8 mouse cellular contexts compared by ENCODE assay signal in the genomic region with DNA sequence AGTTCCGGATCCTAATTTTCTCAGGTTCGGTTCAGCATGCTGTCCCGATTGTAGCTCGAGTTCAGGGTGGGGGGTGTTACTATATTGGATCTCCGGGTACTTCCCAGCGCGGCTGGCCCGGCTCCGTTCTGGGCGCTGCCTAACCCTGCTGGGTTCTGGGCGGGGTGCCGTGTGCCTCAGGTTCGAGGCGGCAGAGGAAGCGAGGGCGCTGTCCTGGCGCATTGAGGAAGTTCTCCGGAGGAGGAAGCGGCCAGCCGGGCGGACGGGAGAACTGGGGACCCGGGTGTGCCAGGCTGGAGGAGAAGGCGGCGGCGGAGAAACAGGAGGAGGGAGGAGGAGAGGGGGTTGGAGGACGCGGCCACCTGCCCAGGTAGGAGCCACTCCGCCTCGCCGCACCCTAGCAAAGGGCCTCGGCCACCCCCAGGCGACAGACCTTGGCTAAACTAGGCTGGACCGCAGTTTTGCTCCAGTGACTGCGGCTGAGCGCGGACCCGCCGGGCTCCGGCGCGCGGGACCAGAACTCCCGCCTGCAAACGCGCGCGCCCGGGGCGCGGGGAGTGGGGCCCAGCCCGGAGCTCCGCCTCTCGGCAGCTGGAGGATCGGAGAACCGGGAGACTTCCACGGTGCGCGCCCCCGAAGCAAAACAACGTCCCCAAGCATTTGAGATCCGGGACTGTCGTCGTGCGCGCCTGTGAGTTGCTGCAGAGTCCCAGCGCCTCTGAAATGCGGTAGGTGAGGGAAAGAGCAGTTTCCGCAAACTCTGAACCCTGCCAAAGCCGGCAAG. TPM values are rescaled to one million over a fixed set of nuclear protein-coding genes. Genes with fewer than 3 reads are reported as not detected.
DNase-seq lines count a peak whose midpoint lies in the region; ATAC-seq and TF ChIP-seq lines count a peak whose summit lies in the region.

Gene Syk, plus strand, starts transcription at position 296 of the 784 bp plus-strand sequence.

- ATAC-seq in cerebellum, adult (ENCODE audit: insufficient number of reproducible peaks, low FRiP score, low TSS enrichment): no peak
- ATAC-seq in embryonic facial prominence, embryonic 14.5 days (ENCODE audit: low read depth): peak; percentile 72
- peak; percentile 53 for ATAC-seq in heart, embryonic 11.5 days (replicated peaks; ENCODE audit: insufficient number of reproducible peaks, low FRiP score, low TSS enrichment)
- peak; percentile 50; the same call in 1 of the 2 replicates for ATAC-seq in neural tube, embryonic 13.5 days (ENCODE audit: low read depth)

- H3K9ac ChIP-seq in embryonic facial prominence, embryonic 14.5 days (ENCODE audit: low read depth, low read length): peak within 1 kb of the TSS; percentile 71
- H3K9ac ChIP-seq in heart, embryonic 11.5 days (ENCODE audit: low read depth, low read length): peak within 1 kb of the TSS; percentile 79
- peak within 1 kb of the TSS; percentile 63 for H3K9ac ChIP-seq in neural tube, embryonic 13.5 days

- TF ChIP-seq POLR2A in cerebellum, adult 2 months (IDR thresholded peaks at IDR 0.05; ENCODE audit: borderline replicate concordance, insufficient read depth, low read length): no peak
- TF ChIP-seq POLR2A in lung, adult 2 months (IDR thresholded peaks at IDR 0.05; ENCODE audit: borderline replicate concordance, extremely low read depth, low read depth, low read length): peak; percentile 32; the same call in 1 of the 2 replicates

- peak within 1 kb of the TSS; percentile 28 for H3K4me3 ChIP-seq in cerebellum, adult 2 months (replicated peaks; ENCODE audit: insufficient read depth, low read depth, low read length)
- peak within 1 kb of the TSS; percentile 67 for H3K4me3 ChIP-seq in embryonic facial prominence, embryonic 14.5 days (ENCODE audit: low read depth, low read length)
- peak within 1 kb of the TSS; percentile 69 for H3K4me3 ChIP-seq in heart, embryonic 11.5 days (ENCODE audit: low read depth, low read length)
- peak within 1 kb of the TSS; percentile 72 for H3K4me3 ChIP-seq in lung, adult 2 months (replicated peaks; ENCODE audit: extremely low read depth, low read depth, low read length)
- peak within 1 kb of the TSS; percentile 53 for H3K4me3 ChIP-seq in neural tube, embryonic 13.5 days

- WGBS in cerebellum, adult 2 months: 1% methylated on average over 70 of the region's 70 CpGs
- under 1% methylated on average over 65 of the region's 70 CpGs for WGBS in embryonic facial prominence, embryonic 14.5 days
- under 1% methylated on average over 69 of the region's 70 CpGs for whole genome bisulfite sequencing in heart, embryonic 11.5 days (ENCODE audit: insufficient replicate concordance)
- under 1% methylated on average over 70 of the region's 70 CpGs for WGBS in lung, adult 2 months
- WGBS in neural tube, embryonic 13.5 days: under 1% methylated on average over 68 of the region's 70 CpGs

- no peaks in the 10 kb centered on the region for H3K36me3 ChIP-seq in embryonic facial prominence, embryonic 14.5 days (ENCODE audit: control insufficient read depth, insufficient read depth, low read length)
- no peaks in the 10 kb centered on the region for H3K36me3 ChIP-seq in heart, embryonic 11.5 days (ENCODE audit: control insufficient read depth, insufficient read depth, low read length)
- H3K36me3 ChIP-seq in neural tube, embryonic 13.5 days: no peaks in the 10 kb centered on the region

- no peak for TF ChIP-seq CTCF in cerebellum, adult 2 months (IDR thresholded peaks at IDR 0.05; ENCODE audit: borderline replicate concordance, insufficient read depth, low read depth, low read length)
- no peak for TF ChIP-seq CTCF in lung, adult 2 months (IDR thresholded peaks at IDR 0.05; ENCODE audit: insufficient read depth, low read length)

- H3K9me3 ChIP-seq in embryonic facial prominence, embryonic 14.5 days (ENCODE audit: control insufficient read depth, low read length): no peaks in the 10 kb centered on the region
- H3K9me3 ChIP-seq in heart, embryonic 11.5 days (replicated peaks; ENCODE audit: control insufficient read depth, low read length): no peaks in the 10 kb centered on the region
- H3K9me3 ChIP-seq in neural tube, embryonic 13.5 days: no peaks in the 10 kb centered on the region

- H3K4me2 ChIP-seq in embryonic facial prominence, embryonic 14.5 days (ENCODE audit: low read depth, low read length): peak within 1 kb of the TSS; percentile 93
- peak within 1 kb of the TSS; percentile 81 for H3K4me2 ChIP-seq in heart, embryonic 11.5 days
- H3K4me2 ChIP-seq in neural tube, embryonic 13.5 days: peak within 1 kb of the TSS; percentile 93

- H3K27me3 ChIP-seq in cerebellum, adult 2 months (ENCODE audit: control insufficient read depth, insufficient read depth, low read length): peaks cover 3% of the 10 kb centered on the region; the same call in 1 of the 2 replicates
- H3K27me3 ChIP-seq in embryonic facial prominence, embryonic 14.5 days (replicated peaks; ENCODE audit: control insufficient read depth, insufficient read depth, low read length): peaks cover 10% of the 10 kb centered on the region
- no peaks in the 10 kb centered on the region for H3K27me3 ChIP-seq in heart, embryonic 11.5 days (ENCODE audit: control insufficient read depth, insufficient read depth, low read length)
- peaks cover 35% of the 10 kb centered on the region for H3K27me3 ChIP-seq in neural tube, embryonic 13.5 days

- no peaks in the 10 kb centered on the region for H3K4me1 ChIP-seq in cerebellum, adult 2 months (ENCODE audit: control insufficient read depth, insufficient read depth, low read length)
- no peaks in the 10 kb centered on the region; the same call in 1 of the 2 replicates for H3K4me1 ChIP-seq in embryonic facial prominence, embryonic 14.5 days (ENCODE audit: control insufficient read depth, insufficient read depth, low read length)
- 0 out of 2 replicates have a peak, but pooled peaks cover 4% of the 10 kb centered on the region for H3K4me1 ChIP-seq in heart, embryonic 11.5 days (ENCODE audit: control insufficient read depth, insufficient read depth, low read length)
- peaks cover 2% of the 10 kb centered on the region; the same call in 1 of the 2 replicates for H3K4me1 ChIP-seq in lung, adult 2 months (ENCODE audit: control insufficient read depth, insufficient read depth, low read length)
- H3K4me1 ChIP-seq in neural tube, embryonic 13.5 days (replicated peaks): peaks cover 11% of the 10 kb centered on the region

- DNase-seq in cerebellum, adult 2 months: peak in 1 of 2 experiments; percentile 5
- peak; percentile 82 for DNase-seq in embryonic facial prominence, embryonic 14.5 days (ENCODE audit: low spot score)
- peak; percentile 77 for DNase-seq in kidney, postnatal 10 days
- DNase-seq in lung, adult 2 months: peak; percentile 36
- peak; percentile 23 for DNase-seq in testis, postnatal 14 days (ENCODE audit: low spot score)

- H3K27ac ChIP-seq in cerebellum, adult 2 months (ENCODE audit: insufficient read depth, low read length): no peak within 1 kb of the TSS
- 0 out of 2 replicates have a peak within 1 kb of the TSS, but pooled peaks have one; percentile 10 for H3K27ac ChIP-seq in embryonic facial prominence, embryonic 14.5 days (replicated peaks; ENCODE audit: low read depth, low read length)
- peak within 1 kb of the TSS; percentile 57; the same call in 1 of the 2 replicates for H3K27ac ChIP-seq in heart, embryonic 11.5 days (ENCODE audit: low read depth, low read length)
- no peak within 1 kb of the TSS for H3K27ac ChIP-seq in neural tube, embryonic 13.5 days (replicated peaks)

RNA-seq across cellular contexts. Expression of gene Syk, which starts in this region (rescaled TPM):
- polyA plus RNA-seq in cerebellum, adult 2 months (2012; rRNA removed): 0.68 and 0.77 TPM in 2 replicates
- polyA plus RNA-seq in embryonic facial prominence, embryonic 14.5 days (2014; fragmentation: Nextera tagmentation; extraction: Ambion mirVana): 3.2 and 3.5 TPM in 2 replicates
- polyA plus RNA-seq in heart, embryonic 11.5 days (2014; fragmentation: Nextera tagmentation; extraction: Ambion mirVana): 6.4 and 8.3 TPM in 2 replicates
- 15.7 and 19.7 TPM in 2 replicates for polyA plus RNA-seq in lung, adult 2 months (2012; rRNA removed)
- 1.5 and 1.7 TPM in 2 replicates for polyA plus RNA-seq in neural tube, embryonic 13.5 days (2015; fragmentation: Nextera tagmentation; extraction: Ambion mirVana)

Comparison
In these comparisons a context has a peak if more than half of its experiments do, and no peak if none do; other contexts are left out.
1. H3K27ac ChIP-seq: peak in embryonic facial prominence, embryonic 14.5 days (single experiment) and heart, embryonic 11.5 days (single experiment); none in cerebellum, adult 2 months (single experiment) and neural tube, embryonic 13.5 days (single experiment).
2. Peak in every context shown above with its lines, with median percentiles within 50 percentile points of each other: H3K4me3 ChIP-seq, H3K4me2 ChIP-seq and H3K9ac ChIP-seq.